Mouse (Mus musculus): ENCODE measurements around the gene Mcu. TPM values are rescaled to one million over a fixed set of nuclear protein-coding genes. Genes with fewer than 3 reads are reported as not detected.
A peak's percentile ranks its signal among the peaks of the same experiment; 100 is the strongest.

Mcu gene
- polyA plus RNA-seq, 1 experiment from 2014 or later = 19.5 TPM

GRCm38 (mm10) chr10:59466626-59467025 is 149.9 kb downstream of the Mcu start:
- no peaks in the 10 kb centered on the region for H3K36me3 ChIP-seq
- no peak overlapping the region for H3K27ac ChIP-seq
- no peaks in the 10 kb centered on the region for H3K9me3 ChIP-seq
- no peaks in the 10 kb centered on the region for H3K4me1 ChIP-seq (replicated peaks)
- WGBS = 82% methylated on average over 4 of the region's 4 CpGs
- no peak overlapping the region for H3K9ac ChIP-seq (replicated peaks)
- H3K4me2 ChIP-seq (replicated peaks) = no peak overlapping the region
- ATAC-seq = no peak
- H3K27me3 ChIP-seq = no peaks in the 10 kb centered on the region
- no peak overlapping the region for H3K4me3 ChIP-seq (replicated peaks)

DNA sequence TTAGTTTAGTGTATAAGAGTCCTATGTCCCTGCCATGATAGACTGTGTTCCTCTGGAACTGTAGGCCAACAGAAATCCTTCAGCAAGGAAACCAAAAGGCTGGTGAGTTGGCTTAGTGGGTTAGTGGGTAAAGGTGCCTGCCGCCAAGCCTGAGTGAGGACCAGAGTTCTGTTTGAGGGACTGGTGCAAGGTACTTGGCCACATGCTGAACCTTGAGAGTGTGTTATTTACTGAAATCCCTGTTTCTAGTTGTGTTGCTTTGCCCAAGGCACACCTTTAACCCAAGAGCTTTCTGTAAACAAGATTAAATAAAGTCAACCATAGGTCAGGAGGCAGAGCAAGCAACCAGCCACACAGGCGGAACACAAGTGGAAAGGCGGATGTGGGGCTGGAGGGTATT is 150.9 kb downstream of the Mcu start:
- Histone ChIP-seq H3K9me3 (no peaks in the 10 kb centered on the region), H3K36me3 (no peaks in the 10 kb centered on the region), H3K27ac (no peak overlapping the region), H3K4me1 (replicated peaks) (no peaks in the 10 kb centered on the region), H3K4me2 (replicated peaks) (no peak overlapping the region), H3K4me3 (replicated peaks) (no peak overlapping the region), H3K27me3 (no peaks in the 10 kb centered on the region), H3K9ac (replicated peaks) (no peak overlapping the region)
- WGBS = 89% methylated on average over 3 of the region's 3 CpGs
- no peak for ATAC-seq

DNA sequence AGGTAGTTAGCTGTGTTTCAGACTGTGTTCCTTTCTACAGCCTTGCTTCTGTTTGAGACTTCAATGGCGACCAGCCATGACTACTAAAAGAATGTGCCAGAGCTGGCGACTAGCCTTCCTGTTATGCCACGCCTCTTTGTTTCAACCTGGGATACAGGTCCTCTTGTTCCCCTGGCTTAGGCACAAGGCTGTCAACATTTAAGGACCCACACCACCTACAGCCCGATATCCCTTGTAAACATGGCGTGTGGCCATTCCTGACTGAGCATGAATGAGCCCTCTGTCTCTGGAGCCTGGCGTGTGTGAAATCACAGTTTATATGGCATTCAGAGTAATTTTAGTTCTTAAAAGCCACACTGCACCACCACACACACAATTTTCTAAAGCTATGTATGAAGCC is 154.2 kb downstream of the Mcu start:
- no peak overlapping the region for H3K4me2 ChIP-seq (replicated peaks)
- H3K36me3 ChIP-seq = no peaks in the 10 kb centered on the region
- H3K27ac ChIP-seq = no peak overlapping the region
- no peak for ATAC-seq
- H3K27me3 ChIP-seq = no peaks in the 10 kb centered on the region
- no peaks in the 10 kb centered on the region for H3K4me1 ChIP-seq (replicated peaks)
- no peak overlapping the region for H3K9ac ChIP-seq (replicated peaks)
- WGBS = 92% methylated on average over 6 of the region's 6 CpGs
- no peaks in the 10 kb centered on the region for H3K9me3 ChIP-seq
- H3K4me3 ChIP-seq (replicated peaks) = no peak overlapping the region

GRCm38 (mm10) chr10:59459767-59460166 is 156.7 kb downstream of the Mcu start:
- no peaks in the 10 kb centered on the region for H3K4me1 ChIP-seq (replicated peaks)
- no peak for ATAC-seq
- no peak overlapping the region for H3K9ac ChIP-seq (replicated peaks)
- no peak overlapping the region for H3K4me2 ChIP-seq (replicated peaks)
- H3K27me3 ChIP-seq = no peaks in the 10 kb centered on the region
- H3K27ac ChIP-seq = no peak overlapping the region
- H3K9me3 ChIP-seq = no peaks in the 10 kb centered on the region
- WGBS = 88% methylated on average over 12 of the region's 12 CpGs
- no peak overlapping the region for H3K4me3 ChIP-seq (replicated peaks)
- H3K36me3 ChIP-seq = 0 out of 2 replicates have a peak, but pooled peaks cover 2% of the 10 kb centered on the region

DNA sequence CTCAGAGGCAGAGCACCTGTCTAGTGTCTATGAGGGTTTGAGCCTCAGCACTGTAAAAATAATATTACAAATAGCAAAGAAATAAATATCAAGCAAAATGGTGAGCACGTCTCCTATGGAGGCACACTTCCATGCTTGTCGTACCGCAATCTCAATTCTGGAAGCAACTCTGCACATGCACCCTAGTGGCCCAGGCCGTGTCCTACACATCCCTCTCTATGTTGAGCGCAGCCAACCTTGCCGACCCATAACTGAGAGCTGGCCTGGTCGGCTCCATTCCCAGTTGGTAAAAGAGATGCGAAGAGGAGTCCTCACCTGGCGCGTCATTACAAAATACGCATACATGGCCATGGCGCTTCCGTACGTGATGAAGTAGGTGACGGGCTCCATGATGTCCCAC is 161.9 kb downstream of the Mcu start:
- ATAC-seq = no peak
- Histone ChIP-seq H3K27ac (no peak overlapping the region), H3K36me3 (0 out of 2 replicates have a peak, but pooled peaks cover 2% of the 10 kb centered on the region), H3K4me1 (replicated peaks) (no peaks in the 10 kb centered on the region), H3K9ac (replicated peaks) (no peak overlapping the region), H3K4me3 (replicated peaks) (no peak overlapping the region), H3K9me3 (no peaks in the 10 kb centered on the region), H3K27me3 (no peaks in the 10 kb centered on the region), H3K4me2 (replicated peaks) (no peak overlapping the region)
- 95% methylated on average over 15 of the region's 15 CpGs for WGBS

DNA sequence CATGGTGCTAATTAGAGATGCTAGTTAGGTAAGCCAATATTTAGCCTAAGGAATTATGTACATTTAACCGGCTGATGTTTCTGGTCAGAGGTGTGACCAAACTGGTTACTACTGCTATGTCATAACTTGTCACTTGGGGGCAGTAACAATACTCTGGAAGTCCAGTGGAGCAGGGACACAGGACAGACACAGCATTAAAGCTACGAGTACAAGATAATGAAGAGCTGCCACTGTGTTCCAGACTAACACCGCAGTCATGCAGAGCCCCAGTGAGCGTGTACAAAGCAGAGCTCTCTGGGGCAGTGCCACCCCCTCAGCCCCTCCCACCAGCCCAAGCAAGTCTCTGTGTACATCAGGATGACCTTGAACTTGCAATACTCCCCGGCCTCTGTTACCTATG is 164.7 kb downstream of the Mcu start:
- ATAC-seq = peak; percentile 76
- no peaks in the 10 kb centered on the region for H3K27me3 ChIP-seq
- H3K9me3 ChIP-seq = no peaks in the 10 kb centered on the region
- no peak overlapping the region for H3K4me3 ChIP-seq (replicated peaks)
- no peaks in the 10 kb centered on the region for H3K4me1 ChIP-seq (replicated peaks)
- H3K36me3 ChIP-seq = 0 out of 2 replicates have a peak, but pooled peaks cover 2% of the 10 kb centered on the region
- H3K27ac ChIP-seq = no peak overlapping the region
- WGBS = 38% methylated on average over 5 of the region's 5 CpGs
- H3K4me2 ChIP-seq (replicated peaks) = no peak overlapping the region
- H3K9ac ChIP-seq (replicated peaks) = no peak overlapping the region

GRCm38 (mm10) chr10:59447546-59447945 is 168.9 kb downstream of the Mcu start:
- no peak overlapping the region for H3K4me2 ChIP-seq (replicated peaks)
- H3K9ac ChIP-seq (replicated peaks) = no peak overlapping the region
- peaks cover 9% of the 10 kb centered on the region; the same call in 1 of the 2 replicates for H3K4me1 ChIP-seq (replicated peaks)
- 89% methylated on average over 9 of the region's 9 CpGs for WGBS
- no peak for ATAC-seq
- H3K36me3 ChIP-seq = no peaks in the 10 kb centered on the region
- H3K27me3 ChIP-seq = no peaks in the 10 kb centered on the region
- H3K4me3 ChIP-seq (replicated peaks) = no peak overlapping the region
- H3K27ac ChIP-seq = no peak overlapping the region
- H3K9me3 ChIP-seq = no peaks in the 10 kb centered on the region

GRCm38 (mm10) chr10:59446911-59447437 is 169.5 kb downstream of the Mcu start:
- Histone ChIP-seq H3K4me1 (replicated peaks) (peaks cover 9% of the 10 kb centered on the region; the same call in 1 of the 2 replicates), H3K27me3 (no peaks in the 10 kb centered on the region), H3K9me3 (no peaks in the 10 kb centered on the region), H3K4me2 (replicated peaks) (no peak overlapping the region), H3K27ac (no peak overlapping the region), H3K36me3 (no peaks in the 10 kb centered on the region), H3K4me3 (replicated peaks) (no peak overlapping the region), H3K9ac (replicated peaks) (no peak overlapping the region)
- no peak for ATAC-seq
- 91% methylated on average over 10 of the region's 10 CpGs for WGBS

DNA sequence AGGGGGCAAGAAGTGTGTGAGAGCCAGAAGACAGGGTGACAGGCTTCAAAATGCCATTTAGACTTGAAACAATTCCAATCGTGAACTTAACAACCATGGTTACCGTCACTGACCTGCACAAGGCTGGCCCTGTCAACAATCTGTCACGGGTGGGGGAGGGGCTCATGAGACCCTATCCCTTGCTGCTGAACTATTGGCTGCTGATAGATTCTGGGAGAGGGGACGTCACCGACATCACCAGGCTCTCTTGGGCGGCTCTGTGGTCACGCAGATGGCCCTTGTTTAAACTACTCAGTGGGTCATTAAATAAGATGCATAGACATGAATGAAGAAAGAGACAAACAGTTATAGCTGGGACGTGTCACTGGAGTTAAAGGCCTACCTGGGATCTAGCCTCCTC is 171.9 kb downstream of the Mcu start:
- Histone ChIP-seq H3K4me1 (replicated peaks) (peaks cover 9% of the 10 kb centered on the region; the same call in 1 of the 2 replicates), H3K27me3 (no peaks in the 10 kb centered on the region), H3K4me3 (replicated peaks) (no peak overlapping the region), H3K27ac (no peak overlapping the region), H3K4me2 (replicated peaks) (no peak overlapping the region), H3K9me3 (no peaks in the 10 kb centered on the region), H3K36me3 (no peaks in the 10 kb centered on the region), H3K9ac (replicated peaks) (no peak overlapping the region)
- 51% methylated on average over 8 of the region's 8 CpGs for WGBS
- ATAC-seq = no peak

- Histone ChIP-seq H3K4me3 (replicated peaks) (no peak overlapping the region), H3K9me3 (no peaks in the 10 kb centered on the region), H3K9ac (replicated peaks) (no peak overlapping the region), H3K4me2 (replicated peaks) (no peak overlapping the region), H3K4me1 (replicated peaks) (peaks cover 9% of the 10 kb centered on the region; the same call in 1 of the 2 replicates), H3K27ac (no peak overlapping the region), H3K36me3 (no peaks in the 10 kb centered on the region), H3K27me3 (no peaks in the 10 kb centered on the region)
- no peak for ATAC-seq
- WGBS = 67% methylated on average over 3 of the region's 3 CpGs
Observed at GRCm38 (mm10) chr10:59444106-59444505, 172.4 kb downstream of the Mcu start.

GRCm38 (mm10) chr10:59443212-59443611 is 173.3 kb downstream of the Mcu start:
- ATAC-seq = no peak
- H3K4me2 ChIP-seq (replicated peaks) = no peak overlapping the region
- peaks cover 9% of the 10 kb centered on the region; the same call in 1 of the 2 replicates for H3K4me1 ChIP-seq (replicated peaks)
- H3K9me3 ChIP-seq = no peaks in the 10 kb centered on the region
- no peak overlapping the region for H3K4me3 ChIP-seq (replicated peaks)
- H3K27me3 ChIP-seq = no peaks in the 10 kb centered on the region
- no peaks in the 10 kb centered on the region for H3K36me3 ChIP-seq
- no peak overlapping the region for H3K27ac ChIP-seq
- 76% methylated on average over 7 of the region's 7 CpGs for WGBS
- H3K9ac ChIP-seq (replicated peaks) = no peak overlapping the region

DNA sequence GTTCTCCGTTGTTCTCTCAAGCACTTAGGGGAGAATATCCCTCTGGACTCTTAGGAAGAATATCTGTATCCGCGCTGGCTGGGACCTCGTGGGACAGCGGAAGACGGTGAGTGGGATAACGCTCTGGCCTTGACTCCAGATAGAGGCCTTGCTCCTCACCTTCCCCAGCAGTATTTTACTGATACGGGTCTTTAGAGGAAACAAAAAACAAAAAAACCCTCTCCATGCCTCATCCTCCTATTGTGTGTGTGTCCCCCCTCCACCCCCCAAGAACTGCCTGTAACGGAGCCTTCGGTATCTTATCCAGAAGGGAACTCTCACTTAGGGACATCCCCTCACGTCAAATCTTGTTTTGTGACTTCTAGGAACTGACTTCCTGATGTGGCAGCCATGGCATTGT is 174.8 kb downstream of the Mcu start, which contains the start of gene Oit3:
Oit3 (minus strand) TSS at position 44 of the 400 bp plus-strand sequence.
- WGBS = 87% methylated on average over 11 of the region's 11 CpGs
- no peak for ATAC-seq
- H3K27ac ChIP-seq = no peak within 1 kb of the TSS

GRCm38 (mm10) chr10:59440177-59440576 is 176.3 kb downstream of the Mcu start:
- WGBS = 51% methylated on average over 6 of the region's 6 CpGs
- Histone ChIP-seq H3K9me3 (no peaks in the 10 kb centered on the region), H3K4me3 (replicated peaks) (no peak overlapping the region), H3K27ac (no peak overlapping the region), H3K4me1 (replicated peaks) (peaks cover 9% of the 10 kb centered on the region; the same call in 1 of the 2 replicates), H3K4me2 (replicated peaks) (no peak overlapping the region), H3K36me3 (no peaks in the 10 kb centered on the region), H3K27me3 (no peaks in the 10 kb centered on the region), H3K9ac (replicated peaks) (no peak overlapping the region)
- ATAC-seq = no peak

More for the DNA sequence above, 174.8 kb downstream of the Mcu start, which contains the start of gene Oit3:
- no peaks in the 10 kb centered on the region for H3K36me3 ChIP-seq
- peaks cover 9% of the 10 kb centered on the region; the same call in 1 of the 2 replicates for H3K4me1 ChIP-seq (replicated peaks)
- no peaks in the 10 kb centered on the region for H3K27me3 ChIP-seq
- H3K9ac ChIP-seq (replicated peaks) = no peak within 1 kb of the TSS
- no peaks in the 10 kb centered on the region for H3K9me3 ChIP-seq
- no peak within 1 kb of the TSS for H3K4me2 ChIP-seq (replicated peaks)
- H3K4me3 ChIP-seq (replicated peaks) = no peak within 1 kb of the TSS
